Mouse (Mus musculus) large intestine, adult 2 months (tissue): ENCODE measurements around the gene Fam53a. TPM values are rescaled to one million over a fixed set of nuclear protein-coding genes. Genes with fewer than 3 reads are reported as not detected.

Source experiments
- DNase-seq: peaks from one replicate; pipeline ENCODE4 v3.0.0-alpha.2; 2012; ENCODE audit warnings: low read depth, low spot score
- WGBS: fragments of 180-500 bp; shearing (Covaris S2); methylation state at CpG from one replicate; pipeline ENCODE4 v1.1.7; 2018; 5-methylcytosine and 5-hydroxymethylcytosine counted together
- polyA plus RNA-seq: library from polyadenylated mRNA; depleted of rRNA; stranded (reverse); fragments of >200 nt; gene quantifications from 2 replicates; pipeline ENCODE4 v1.2.3, GENCODE M21; 2012; rRNA removed

Fam53a gene
- polyA plus RNA-seq, 1 experiment: 23.5 TPM

DNA sequence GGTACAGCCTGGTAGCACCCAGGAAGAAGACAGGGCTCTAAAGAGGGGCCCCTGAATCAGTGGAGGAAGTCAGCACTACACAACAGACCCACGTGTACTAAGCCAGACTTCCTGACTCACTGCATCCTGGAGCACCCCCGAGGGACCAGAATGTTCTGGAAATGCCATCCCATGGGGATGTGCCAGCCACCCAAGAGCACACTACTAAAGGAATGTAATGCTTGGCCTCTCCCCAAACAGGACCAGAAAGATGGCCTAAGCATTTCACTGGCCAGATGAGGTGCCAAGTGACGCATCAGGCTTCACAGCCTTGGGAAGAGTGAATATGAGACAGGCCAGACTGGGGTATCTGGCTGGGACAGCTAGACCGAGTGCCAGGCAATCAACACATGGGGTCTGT, 63.5 kb downstream of the Fam53a start:
- 74% methylated on average over 4 of the region's 4 CpGs for WGBS

DNA sequence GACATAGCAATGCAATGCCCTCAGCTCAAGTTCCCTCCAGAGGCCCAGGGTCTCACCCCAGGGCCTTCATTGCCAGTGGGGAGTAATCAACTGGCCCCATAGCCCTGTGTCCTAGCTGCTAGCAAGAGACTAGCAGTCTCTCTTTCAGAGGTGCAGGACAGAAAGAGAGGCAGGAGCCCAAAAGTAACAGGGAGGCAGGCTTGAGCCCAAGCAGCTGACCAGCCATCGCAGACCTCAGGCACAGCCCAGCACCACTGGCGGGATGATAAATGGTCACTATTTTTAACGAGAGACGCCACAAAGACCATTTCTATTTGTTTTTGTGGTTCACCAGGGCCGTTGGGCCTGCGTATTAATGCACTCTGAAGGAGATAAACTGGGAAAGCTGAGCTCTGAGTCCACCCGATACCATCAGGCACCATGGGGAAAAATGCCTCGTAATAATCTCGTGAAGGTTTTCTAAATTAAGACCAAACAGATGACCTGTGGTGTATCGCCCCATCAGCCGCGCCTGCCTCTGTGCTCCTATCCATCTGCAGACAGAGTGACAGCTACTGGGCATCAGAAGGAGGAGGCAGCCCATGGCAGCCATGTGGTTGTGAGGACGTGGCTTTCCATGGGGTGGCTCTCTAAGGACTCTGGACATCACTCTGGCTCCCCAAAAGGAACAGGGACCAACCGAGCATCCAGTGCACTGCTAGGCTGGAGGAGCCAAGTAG, 73.0 kb downstream of the Fam53a start:
- 55% methylated on average over 14 of the region's 14 CpGs for WGBS
- DNase-seq: no peak

More for the DNA sequence above, 63.5 kb downstream of the Fam53a start:
- no peak for DNase-seq

Other genes with a start within 250 kb of the Fam53a start
- gene Nkx1-1, start 195.7 kb downstream of the Fam53a start, polyA plus RNA-seq: not detected in 2 replicates
- gene Gm9903, start 290 bp upstream of the Fam53a start, polyA plus RNA-seq: 0.38 and 0.56 TPM in 2 replicates
- 21.6 and 28.8 TPM in 2 replicates for gene Slbp, start 22.9 kb upstream of the Fam53a start, polyA plus RNA-seq
- 28.5 and 28.7 TPM in 2 replicates for gene Tacc3, start 28.5 kb upstream of the Fam53a start, polyA plus RNA-seq
- 31.2 and 41.7 TPM in 2 replicates for gene Tmem129, start 28.8 kb upstream of the Fam53a start, polyA plus RNA-seq
- gene Fgfr3, start 92.0 kb upstream of the Fam53a start, polyA plus RNA-seq: 13.9 and 23.0 TPM in 2 replicates
- gene Letm1, start 153.2 kb upstream of the Fam53a start, polyA plus RNA-seq: 62.5 and 92.7 TPM in 2 replicates
- gene Nsd2, start 191.1 kb upstream of the Fam53a start, polyA plus RNA-seq: 10.0 and 10.4 TPM in 2 replicates